Mouse (Mus musculus) lung, postnatal 0 days (tissue): ENCODE data around the gene Rbfox1. TPM values are rescaled to one million over a fixed set of nuclear protein-coding genes. Genes with fewer than 3 reads are reported as not detected.

ENCODE experiments used
- ATAC-seq: fragments of 200-750 bp; cut with Nextera tagmentation; 2 replicates; pipeline ENCODE4 v1.8.0; 2017; ENCODE audit warnings: moderate library complexity
- DNase-seq: peaks from one replicate; pipeline ENCODE4 v3.0.0-alpha.2; 2016; ENCODE audit warnings: low spot score
- H3K27ac ChIP-seq: fragments of 300-500 bp; sonication (generic); 2 replicates; pipeline ENCODE4 v1.5.1; 2014; ENCODE audit warnings: antibody characterized with exemption, mild to moderate bottlenecking, low read length, mixed read lengths
- H3K27me3 ChIP-seq: fragments of 300-500 bp; sonication (generic); replicated peaks from 2 replicates; pipeline ENCODE4 v1.6.1; 2014; ENCODE audit warnings: low read length, mixed read lengths; ENCODE audit not compliant: insufficient read depth
- H3K36me3 ChIP-seq: fragments of 300-500 bp; sonication (generic); 2 replicates; pipeline ENCODE4 v1.6.1; 2014; ENCODE audit warnings: low read length, mixed read lengths; ENCODE audit not compliant: insufficient read depth
- H3K4me1 ChIP-seq: fragments of 300-500 bp; sonication (generic); 2 replicates; pipeline ENCODE4 v1.6.1; 2014; ENCODE audit warnings: antibody characterized with exemption, low read depth, low read length, mixed read lengths; ENCODE audit not compliant: insufficient read depth
- H3K4me2 ChIP-seq: fragments of 300-500 bp; sonication (generic); replicated peaks from 2 replicates; pipeline ENCODE4 v1.6.1; 2014; ENCODE audit warnings: low read depth, mild to moderate bottlenecking, low read length, moderate library complexity, mixed read lengths
- H3K4me3 ChIP-seq: fragments of 300-500 bp; sonication (generic); 2 replicates; pipeline ENCODE4 v1.5.1; 2014; ENCODE audit warnings: low read depth, low read length
- H3K9ac ChIP-seq: fragments of 300-500 bp; sonication (generic); replicated peaks from 2 replicates; pipeline ENCODE4 v1.6.1; 2014; ENCODE audit warnings: low read depth, mild to moderate bottlenecking
- H3K9me3 ChIP-seq: fragments of 300-500 bp; sonication (generic); 2 replicates; pipeline ENCODE4 v1.6.1; 2016; ENCODE audit warnings: low read length, mixed read lengths
- CTCF ChIP-seq: IDR thresholded peaks from 2 replicates; pipeline ENCODE4 v1.5.1; 2016; ENCODE audit warnings: antibody characterized with exemption, mild to moderate bottlenecking
- EP300 ChIP-seq: IDR thresholded peaks from 2 replicates; pipeline ENCODE4 v1.6.1; 2016; ENCODE audit warnings: antibody characterized with exemption, mild to moderate bottlenecking, control low read depth
- WGBS: fragments of 180-500 bp; shearing (Covaris S2); extraction: QIAGEN DNeasy Blood & Tissue Kit; methylation state at CpG from one replicate; pipeline ENCODE4 v1.1.7; 2014; 5-methylcytosine and 5-hydroxymethylcytosine counted together
- polyA plus RNA-seq: library from polyadenylated mRNA; unstranded; fragments of >200 nt; fragmentation: Nextera tagmentation; extraction: Ambion mirVana; gene quantifications from 2 replicates; pipeline ENCODE4 v1.2.1, GENCODE M21; 2015

Gene Rbfox1
- polyA plus RNA-seq, 1 experiment from 2014 or later, result 0.25 TPM

- Histone ChIP-seq H3K36me3 (no peaks in the 10 kb centered on the region), H3K4me2 (no peak overlapping the region), H3K27ac (no peak overlapping the region), H3K4me1 (no peaks in the 10 kb centered on the region), H3K4me3 (no peak overlapping the region), H3K9me3 (no peaks in the 10 kb centered on the region), H3K9ac (no peak overlapping the region), H3K27me3 (no peaks in the 10 kb centered on the region)
- TF ChIP-seq CTCF (no peak), EP300 (no peak)
- ATAC-seq, result no peak
- no peak for DNase-seq
- WGBS, result 55% methylated on average over 8 of the region's 8 CpGs
Observed at GRCm38 (mm10) chr16:6842066-6842785, 957.1 kb downstream of the Rbfox1 start.

DNA sequence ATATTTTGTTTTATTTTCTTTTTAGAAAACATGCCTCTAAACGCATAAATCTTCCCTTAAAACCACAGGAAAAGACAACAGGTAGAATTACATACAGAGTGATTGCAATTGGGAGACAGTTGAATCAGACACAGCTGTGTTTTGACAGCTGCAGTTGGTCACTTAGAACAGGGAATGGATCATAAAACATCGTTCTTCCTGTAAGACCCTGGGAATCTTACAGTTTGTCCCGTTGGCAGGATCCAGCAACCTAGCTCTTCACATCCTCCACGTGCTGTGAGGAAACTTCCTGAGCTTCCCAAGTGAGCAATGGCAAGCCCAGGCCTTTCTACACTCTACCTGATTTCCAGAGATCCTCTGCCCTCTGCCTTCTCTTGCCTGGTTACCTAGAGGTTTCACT is 959.5 kb downstream of the Rbfox1 start:
- H3K9ac ChIP-seq, result no peak overlapping the region
- DNase-seq (no peak), ATAC-seq (no peak)
- H3K4me1 ChIP-seq, result no peaks in the 10 kb centered on the region
- H3K27me3 ChIP-seq, result no peaks in the 10 kb centered on the region
- no peak overlapping the region for H3K4me3 ChIP-seq
- H3K27ac ChIP-seq, result no peak overlapping the region
- TF ChIP-seq EP300, result no peak
- TF ChIP-seq CTCF, result no peak
- H3K4me2 ChIP-seq, result no peak overlapping the region
- no peaks in the 10 kb centered on the region for H3K36me3 ChIP-seq
- H3K9me3 ChIP-seq, result no peaks in the 10 kb centered on the region
- 40% methylated on average over 4 of the region's 4 CpGs for WGBS

DNA sequence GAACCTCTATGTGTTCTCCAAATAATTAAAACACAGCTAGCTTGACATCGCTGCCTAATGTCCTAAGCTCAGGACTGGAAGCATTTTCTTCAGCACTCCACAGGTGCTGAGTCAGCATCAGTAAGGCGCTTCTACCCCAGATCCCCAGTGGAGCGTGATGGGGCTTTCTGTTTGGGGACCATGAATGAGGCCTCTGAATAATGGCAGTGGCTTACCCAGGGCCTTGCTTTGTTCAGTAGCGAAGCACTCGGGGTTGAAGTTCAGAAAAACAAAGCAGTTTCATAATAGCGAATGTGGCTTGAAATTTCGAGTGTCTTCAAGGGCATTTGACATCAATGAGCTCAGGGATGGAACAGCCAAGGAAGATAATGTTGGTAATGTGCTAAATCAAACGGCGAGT is 966.2 kb downstream of the Rbfox1 start:
- Histone ChIP-seq H3K4me3 (no peak overlapping the region), H3K9me3 (no peaks in the 10 kb centered on the region), H3K27me3 (no peaks in the 10 kb centered on the region), H3K9ac (no peak overlapping the region), H3K36me3 (no peaks in the 10 kb centered on the region), H3K4me2 (no peak overlapping the region), H3K27ac (no peak overlapping the region), H3K4me1 (no peaks in the 10 kb centered on the region)
- 73% methylated on average over 9 of the region's 9 CpGs for WGBS
- no peak for DNase-seq
- TF ChIP-seq CTCF (no peak), EP300 (no peak)
- ATAC-seq, result no peak

DNA sequence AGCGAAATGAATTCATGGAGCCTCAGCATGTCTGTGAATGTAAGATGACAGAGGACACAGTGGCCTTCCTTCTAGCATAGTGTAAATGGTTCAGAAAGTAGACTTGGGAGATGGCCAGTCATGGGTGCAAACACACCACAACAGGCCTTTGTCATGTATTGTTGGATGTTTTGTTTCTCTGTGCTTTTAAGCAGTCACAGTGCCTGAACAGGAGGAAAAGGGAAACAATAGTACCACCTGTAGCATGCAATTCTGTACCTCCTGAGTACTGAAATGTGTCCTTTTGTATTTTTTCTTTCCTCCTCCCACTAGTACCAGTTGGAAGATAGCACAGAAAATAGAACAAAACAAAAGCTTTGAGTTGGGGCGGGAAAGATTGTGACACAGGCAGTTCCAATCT is 968.6 kb downstream of the Rbfox1 start:
- Histone ChIP-seq H3K36me3 (no peaks in the 10 kb centered on the region), H3K27me3 (no peaks in the 10 kb centered on the region), H3K27ac (no peak overlapping the region), H3K9me3 (no peaks in the 10 kb centered on the region), H3K4me2 (no peak overlapping the region), H3K4me1 (no peaks in the 10 kb centered on the region), H3K4me3 (no peak overlapping the region), H3K9ac (no peak overlapping the region)
- WGBS, result 78% methylated on average over 2 of the region's 2 CpGs
- no peak for DNase-seq
- TF ChIP-seq CTCF (no peak), EP300 (no peak)
- no peak for ATAC-seq

DNA sequence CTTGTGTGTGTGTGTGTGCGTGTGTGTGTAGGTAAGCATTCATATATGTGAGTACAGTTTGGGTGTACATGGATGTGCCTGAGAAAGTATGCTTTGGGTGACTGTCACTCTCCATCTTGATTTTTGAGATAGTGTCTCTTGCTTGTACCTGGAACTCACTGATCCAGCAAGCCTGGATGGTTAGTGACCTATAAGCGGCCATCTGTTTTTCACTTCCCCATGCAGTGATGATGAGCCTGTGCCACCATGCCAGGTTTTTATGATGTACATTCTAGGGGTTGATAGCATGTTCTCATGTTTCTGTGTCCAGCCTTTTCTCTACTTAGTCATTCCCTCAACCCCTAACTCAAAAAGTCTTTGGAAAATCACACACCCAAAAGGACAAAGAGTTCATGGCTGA is 976.5 kb downstream of the Rbfox1 start:
- no peak for DNase-seq
- Histone ChIP-seq H3K9me3 (no peaks in the 10 kb centered on the region), H3K4me2 (no peak overlapping the region), H3K27me3 (no peaks in the 10 kb centered on the region), H3K4me1 (no peaks in the 10 kb centered on the region), H3K36me3 (no peaks in the 10 kb centered on the region), H3K9ac (no peak overlapping the region), H3K27ac (no peak overlapping the region), H3K4me3 (no peak overlapping the region)
- TF ChIP-seq CTCF (no peak), EP300 (no peak)
- no peak for ATAC-seq
- 81% methylated on average over 2 of the region's 2 CpGs for WGBS

DNA sequence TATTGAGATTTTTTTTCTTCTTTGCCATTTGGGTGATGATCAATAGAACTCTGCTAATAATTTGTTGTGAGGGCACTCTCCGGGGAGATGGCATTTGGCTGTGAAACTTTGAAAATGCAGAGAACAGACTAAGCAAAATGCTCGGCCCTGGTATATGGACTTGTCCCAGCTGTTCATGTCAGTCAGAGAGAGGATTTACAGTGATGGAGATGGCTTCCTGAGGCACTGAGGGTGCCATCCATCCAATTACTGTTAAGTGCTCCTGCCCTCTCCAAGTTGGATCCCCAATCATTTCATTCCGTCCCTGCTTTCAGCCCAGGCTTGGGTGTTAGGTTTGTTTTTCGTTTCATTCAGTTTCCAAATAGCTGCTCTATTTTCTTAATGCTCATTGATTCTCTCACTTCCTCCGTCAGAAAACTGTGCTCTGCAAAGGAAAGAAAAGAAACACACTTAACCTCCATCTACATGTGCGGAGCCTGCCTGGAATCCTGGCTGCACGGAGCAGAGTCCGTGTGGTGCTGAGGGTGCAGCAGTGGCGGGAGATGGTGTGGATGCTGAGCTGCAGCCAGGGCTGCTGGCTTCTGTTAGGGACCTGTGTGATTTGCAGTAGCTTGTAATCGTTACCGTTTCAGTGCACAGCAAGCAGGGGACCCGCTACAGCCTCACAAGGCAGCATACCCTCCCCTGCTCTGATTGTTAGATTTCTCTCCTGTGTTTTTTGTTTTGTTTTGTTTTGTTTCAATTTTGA is 997.7 kb downstream of the Rbfox1 start:
- Histone ChIP-seq H3K27ac (no peak overlapping the region), H3K4me2 (no peak overlapping the region), H3K36me3 (no peaks in the 10 kb centered on the region), H3K4me3 (no peak overlapping the region), H3K9ac (no peak overlapping the region), H3K9me3 (no peaks in the 10 kb centered on the region), H3K4me1 (no peaks in the 10 kb centered on the region), H3K27me3 (no peaks in the 10 kb centered on the region)
- no peak for TF ChIP-seq EP300
- TF ChIP-seq CTCF, result no peak
- WGBS, result 49% methylated on average over 12 of the region's 12 CpGs
- no peak for DNase-seq
- ATAC-seq, result no peak
